Mouse (Mus musculus) CD4-positive, CD25-positive, alpha-beta regulatory T cell, adult 4 months (primary cell): ENCODE results near the gene Ostn. TPM values are rescaled to one million over a fixed set of nuclear protein-coding genes. Genes with fewer than 3 reads are reported as not detected.
"Not testable (repeated sequence)": the region's sequence is repeated elsewhere in the genome, so short reads cannot be mapped to it uniquely, and the experiment has no call there.

Experiments used
- ATAC-seq: one replicate; pipeline ENCODE4 v1.8.0; 2017
- polyA plus RNA-seq, 2 experiments: library from polyadenylated mRNA; unstranded; fragments of 100-300 nt; shearing (Covaris generic); gene quantifications; one replicate each; pipeline ENCODE4 v1.2.1; 2017

The Ostn gene
- not detected for polyA plus RNA-seq

DNA sequence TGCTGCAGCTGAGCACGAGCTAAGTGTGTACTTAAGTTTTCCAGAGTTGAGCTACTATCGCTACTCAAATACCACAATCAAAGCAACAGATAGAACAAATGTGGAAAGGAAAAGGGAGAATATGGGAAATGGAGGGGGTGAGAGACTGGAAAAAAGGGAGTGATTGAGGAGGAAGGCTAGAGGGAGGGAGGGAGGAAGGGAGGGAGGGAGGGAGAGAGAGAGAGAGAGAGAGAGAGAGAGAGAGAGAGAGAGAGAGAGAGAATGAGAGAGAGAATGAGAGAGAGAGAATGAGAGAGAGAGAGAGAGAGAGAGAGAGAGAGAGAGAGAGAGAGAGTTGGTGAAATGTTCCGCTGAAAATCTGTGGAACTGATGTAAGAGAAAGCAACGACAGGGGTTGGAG is at the start of gene Ostn:
Gene Ostn, plus strand, starts transcription at position 301 of the 400 bp plus-strand sequence.
- not testable (repeated sequence) for ATAC-seq

DNA sequence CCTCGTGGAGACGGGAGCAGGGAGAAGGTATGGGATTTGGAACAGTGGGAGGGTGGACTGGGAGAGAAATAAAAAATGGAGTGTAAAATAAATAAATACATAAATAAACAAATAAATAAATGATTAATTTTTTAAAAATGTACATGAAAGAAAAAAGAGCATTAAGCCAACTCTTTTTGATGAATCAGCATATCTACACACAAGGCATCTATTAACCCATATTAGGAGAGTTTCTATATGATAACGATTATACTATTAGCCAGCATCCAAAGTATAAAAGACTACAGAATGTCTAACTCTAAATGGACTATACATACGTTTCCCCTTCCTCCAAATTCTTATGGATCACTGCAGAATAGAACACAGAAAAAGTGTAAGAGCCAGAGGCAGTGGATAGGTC is 38.5 kb upstream of the Ostn start:
- ATAC-seq: no peak

- no peak for ATAC-seq
Observed at GRCm38 (mm10) chr16:27287410-27287809, 19.9 kb upstream of the Ostn start.

- ATAC-seq: no peak
Observed at GRCm38 (mm10) chr16:27296508-27296907, 10.8 kb upstream of the Ostn start.

- ATAC-seq: no peak
Observed at GRCm38 (mm10) chr16:27296929-27297328, 10.4 kb upstream of the Ostn start.

GRCm38 (mm10) chr16:27319099-27319498 is 11.8 kb downstream of the Ostn start:
- no peak for ATAC-seq

- no peak for ATAC-seq
Observed at GRCm38 (mm10) chr16:27322047-27322446, 14.8 kb downstream of the Ostn start.

- no peak for ATAC-seq
Observed at GRCm38 (mm10) chr16:27326463-27326862, 19.2 kb downstream of the Ostn start.

DNA sequence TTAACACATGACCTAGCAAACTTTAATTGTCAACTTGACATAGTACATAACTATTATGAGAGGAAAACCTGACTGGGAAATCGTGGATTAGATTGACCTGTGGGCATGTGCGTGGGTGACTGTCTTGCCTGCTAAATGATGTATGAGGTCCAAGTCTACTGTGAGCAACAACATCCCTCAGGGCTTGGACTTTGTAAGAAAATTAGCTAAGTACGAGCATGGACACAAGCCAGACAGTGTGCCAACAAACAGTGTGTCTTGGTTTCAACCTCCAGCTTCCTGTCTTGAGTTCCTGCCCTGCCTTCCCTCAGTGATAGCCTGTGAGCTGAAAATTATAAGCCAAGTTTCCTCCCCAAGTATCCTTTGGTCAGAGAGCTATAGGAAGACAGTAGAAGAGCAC is 40.2 kb downstream of the Ostn start:
- ATAC-seq: no peak

- ATAC-seq: no peak
Observed at GRCm38 (mm10) chr16:27348359-27348758, 41.1 kb downstream of the Ostn start.

DNA sequence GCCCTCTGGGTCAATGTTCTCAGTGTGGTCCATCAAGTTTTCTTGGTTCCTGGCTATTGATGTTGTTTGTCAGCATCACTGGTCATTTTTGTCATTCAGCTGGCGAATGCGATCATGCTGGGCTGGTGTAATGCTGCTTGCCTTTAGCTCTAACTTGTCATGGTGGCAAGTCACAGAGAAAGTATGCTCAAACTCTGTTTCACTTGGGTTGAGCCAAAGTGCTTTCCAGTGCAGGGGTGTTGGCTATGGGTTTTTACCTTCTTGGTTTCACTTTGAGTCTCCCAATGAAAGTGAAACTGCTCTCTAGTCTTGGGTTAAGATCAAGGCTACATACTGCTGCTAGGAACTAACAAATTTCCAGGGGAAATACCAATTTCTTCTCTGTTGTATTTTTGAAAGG is 41.9 kb downstream of the Ostn start:
- ATAC-seq: peak; percentile 99

- no peak for ATAC-seq
Observed at GRCm38 (mm10) chr16:27349878-27350532, 42.7 kb downstream of the Ostn start.

DNA sequence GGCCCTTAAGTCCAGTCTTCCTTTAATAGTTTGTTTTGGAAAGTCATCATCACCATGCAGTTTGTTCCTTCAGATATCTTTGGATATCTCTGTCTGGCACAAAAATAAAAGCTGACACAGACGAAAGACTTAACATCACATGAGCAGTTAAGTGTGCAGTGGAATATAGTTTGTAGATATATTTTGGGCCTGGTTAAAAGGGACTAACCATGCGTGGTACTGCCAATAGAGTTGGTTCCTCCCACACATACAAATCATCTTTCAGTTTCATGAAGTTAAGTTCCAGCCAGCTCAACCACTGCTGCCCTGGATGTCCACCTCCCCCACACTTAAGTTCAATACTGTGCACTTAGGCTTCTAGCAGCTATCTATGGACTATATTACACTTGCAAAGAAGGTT is 47.2 kb downstream of the Ostn start:
- peak; percentile 60 for ATAC-seq

- ATAC-seq: no peak
Observed at GRCm38 (mm10) chr16:27360059-27360458, 52.8 kb downstream of the Ostn start.

GRCm38 (mm10) chr16:27370191-27370590 is 62.9 kb downstream of the Ostn start, which contains the start of gene Uts2b:
Gene Uts2b (minus strand): TSS chr16:27370239.
- ATAC-seq: no peak

DNA sequence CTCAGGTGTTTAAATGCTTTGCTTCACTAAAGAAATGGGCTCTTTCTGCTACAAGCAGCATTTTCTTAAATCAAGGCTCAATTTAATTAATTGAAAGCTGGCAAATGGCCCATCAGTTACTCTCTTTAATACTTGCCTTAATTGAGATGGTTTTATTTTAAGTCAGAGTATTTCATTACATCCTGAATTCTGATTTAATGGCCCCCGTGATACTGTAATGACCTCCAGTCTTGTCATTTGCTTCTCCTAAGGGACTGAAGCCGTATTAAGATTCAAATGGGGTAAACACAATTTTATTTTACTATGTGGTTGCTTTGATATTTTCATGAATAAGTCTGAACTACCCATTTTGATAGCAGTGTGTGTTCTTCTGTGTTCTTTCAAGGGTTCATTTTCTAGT is 63.4 kb downstream of the Ostn start:
- no peak for ATAC-seq

DNA sequence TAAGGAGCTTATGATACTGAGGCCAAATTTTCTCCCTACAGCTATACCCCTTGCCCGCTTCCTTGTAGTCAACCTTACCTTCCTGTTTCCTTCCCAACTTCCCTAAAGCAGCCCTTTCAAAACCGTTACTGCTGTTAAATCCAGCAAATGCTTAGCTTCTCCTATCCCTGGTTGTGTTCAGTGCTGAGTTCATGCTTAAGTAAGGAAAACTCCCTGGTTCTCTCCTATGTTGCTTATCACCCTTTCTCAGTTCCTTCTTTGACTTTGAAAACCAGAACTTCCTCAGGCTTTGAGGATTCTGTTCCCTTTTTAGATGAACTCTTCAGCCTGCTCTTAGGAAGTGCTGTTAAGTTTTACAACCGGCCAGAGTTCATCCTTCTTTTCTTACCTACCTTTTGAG is 66.8 kb downstream of the Ostn start:
- no peak for ATAC-seq

- ATAC-seq: no peak
Observed at GRCm38 (mm10) chr16:27375318-27375717, 68.0 kb downstream of the Ostn start.

DNA sequence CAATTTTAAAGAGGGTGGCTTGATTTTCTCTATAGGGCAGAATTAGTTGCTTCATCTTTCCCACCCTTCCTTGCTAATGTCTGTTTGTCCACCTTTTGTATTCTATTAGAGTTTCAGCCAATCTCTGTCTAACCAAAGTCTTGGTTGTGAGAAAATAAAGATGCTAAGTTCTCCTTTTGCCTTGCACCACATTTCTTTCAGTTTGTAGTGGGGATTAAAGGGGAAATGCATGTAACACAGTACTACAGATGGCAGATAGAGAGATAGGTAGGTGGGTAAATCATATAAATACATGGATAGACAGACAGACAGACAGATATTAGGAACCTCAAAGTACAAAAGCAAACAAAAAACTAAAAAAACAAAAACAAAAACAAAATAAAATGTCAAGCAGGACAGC is 69.3 kb downstream of the Ostn start:
- ATAC-seq: no peak

DNA sequence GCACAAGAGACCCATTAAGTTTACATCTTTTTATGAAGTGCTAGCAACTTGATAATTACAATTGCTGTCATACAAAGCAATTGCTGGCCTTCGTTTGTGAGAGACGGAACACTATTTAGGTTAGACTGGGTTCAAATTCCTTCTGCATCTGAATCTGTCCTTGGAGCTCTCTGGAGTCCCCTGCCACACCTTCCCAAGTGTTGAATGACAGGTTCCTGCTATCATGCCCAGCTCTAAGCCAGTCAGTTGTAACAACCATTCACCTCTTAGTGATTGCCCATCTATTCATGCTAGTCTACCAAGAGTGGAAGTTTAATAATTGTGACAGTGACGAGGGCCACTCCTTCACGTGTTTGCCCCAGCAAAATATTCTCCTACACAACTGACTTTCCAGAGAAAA is 74.9 kb downstream of the Ostn start:
- ATAC-seq: no peak

- ATAC-seq: no peak
Observed at GRCm38 (mm10) chr16:27384893-27385603, 77.8 kb downstream of the Ostn start.

- ATAC-seq: no peak
Observed at GRCm38 (mm10) chr16:27385649-27386048, 78.4 kb downstream of the Ostn start.

- ATAC-seq: no peak
Observed at GRCm38 (mm10) chr16:27386850-27387407, 79.6 kb downstream of the Ostn start.
